Mouse (Mus musculus) intestine, embryonic 16.5 days (tissue): ENCODE results near the gene Vmn1r82. TPM values are rescaled to one million over a fixed set of nuclear protein-coding genes. Genes with fewer than 3 reads are reported as not detected.

Source experiments
- ATAC-seq: fragments of 200-750 bp; cut with Nextera tagmentation; 2 replicates; pipeline ENCODE4 v1.8.0; 2017; ENCODE audit warnings: moderate TSS enrichment, moderate library complexity
- H3K27ac ChIP-seq: fragments of 300-500 bp; sonication (generic); 2 replicates; pipeline ENCODE4 v1.5.1; 2014; ENCODE audit warnings: mild to moderate bottlenecking, low read length
- H3K27me3 ChIP-seq: fragments of 300-500 bp; sonication (generic); replicated peaks from 2 replicates; pipeline ENCODE4 v1.6.1; 2014; ENCODE audit warnings: low read length, control low read depth, mixed read lengths; ENCODE audit not compliant: control insufficient read depth, insufficient read depth
- H3K36me3 ChIP-seq: fragments of 300-500 bp; sonication (generic); 2 replicates; pipeline ENCODE4 v1.6.1; 2014; ENCODE audit warnings: low read length, control low read depth; ENCODE audit not compliant: control insufficient read depth, insufficient read depth
- H3K4me1 ChIP-seq: fragments of 300-500 bp; sonication (generic); 2 replicates; pipeline ENCODE4 v1.6.1; 2014; ENCODE audit warnings: low read length, control low read depth, mixed read lengths; ENCODE audit not compliant: control insufficient read depth, insufficient read depth
- H3K4me2 ChIP-seq: fragments of 300-500 bp; sonication (generic); 2 replicates; pipeline ENCODE4 v1.6.1; 2014; ENCODE audit warnings: low read depth, low read length, control low read depth
- H3K4me3 ChIP-seq: fragments of 300-500 bp; sonication (generic); 2 replicates; pipeline ENCODE4 v1.5.1; 2014; ENCODE audit warnings: mild to moderate bottlenecking, low read length
- H3K9ac ChIP-seq: fragments of 300-500 bp; sonication (generic); 2 replicates; pipeline ENCODE4 v1.6.1; 2014; ENCODE audit warnings: low read depth, low read length
- H3K9me3 ChIP-seq: fragments of 300-500 bp; sonication (generic); 2 replicates; pipeline ENCODE4 v1.6.1; 2016; ENCODE audit warnings: low read length, control low read depth; ENCODE audit not compliant: control insufficient read depth
- WGBS: fragments of 180-500 bp; shearing (Covaris S2); extraction: QIAGEN DNeasy Blood & Tissue Kit; methylation state at CpG from one replicate; pipeline ENCODE4 v1.1.7; 2014; 5-methylcytosine and 5-hydroxymethylcytosine counted together
- polyA plus RNA-seq: library from polyadenylated mRNA; unstranded; fragments of >200 nt; fragmentation: Nextera tagmentation; extraction: Ambion mirVana; gene quantifications from 2 replicates; pipeline ENCODE4 v1.2.1, GENCODE M21; 2015

Gene Vmn1r82
- not detected in 2 replicates for polyA plus RNA-seq

GRCm38 (mm10) chr7:12300130-12300529, at the start of gene Vmn1r82:
Gene Vmn1r82 (plus strand): TSS chr7:12300430.
- ATAC-seq = no peak
- no peak within 1 kb of the TSS for H3K9ac ChIP-seq
- no peaks in the 10 kb centered on the region for H3K4me1 ChIP-seq
- H3K27ac ChIP-seq = no peak within 1 kb of the TSS
- no peak within 1 kb of the TSS for H3K4me3 ChIP-seq
- H3K36me3 ChIP-seq = no peaks in the 10 kb centered on the region
- H3K4me2 ChIP-seq = no peak within 1 kb of the TSS
- H3K9me3 ChIP-seq = no peaks in the 10 kb centered on the region
- 58% methylated on average over 2 of the region's 2 CpGs for WGBS
- H3K27me3 ChIP-seq = no peaks in the 10 kb centered on the region

GRCm38 (mm10) chr7:12268169-12268568, 32.1 kb upstream of the Vmn1r82 start, which contains the start of gene Vmn1r81:
Gene Vmn1r81 (minus strand): TSS chr7:12268269.
- no peak within 1 kb of the TSS for H3K4me2 ChIP-seq
- WGBS = 81% methylated on average over 1 of the region's 1 CpGs
- no peak within 1 kb of the TSS for H3K9ac ChIP-seq
- H3K27me3 ChIP-seq = no peaks in the 10 kb centered on the region
- H3K27ac ChIP-seq = no peak within 1 kb of the TSS
- no peaks in the 10 kb centered on the region for H3K36me3 ChIP-seq
- H3K9me3 ChIP-seq = no peaks in the 10 kb centered on the region
- no peaks in the 10 kb centered on the region for H3K4me1 ChIP-seq
- ATAC-seq = no peak
- no peak within 1 kb of the TSS for H3K4me3 ChIP-seq

GRCm38 (mm10) chr7:12329381-12329780, 29.2 kb downstream of the Vmn1r82 start, which contains the start of gene Vmn1r83:
Gene Vmn1r83 (minus strand): TSS chr7:12329481.
- Histone ChIP-seq H3K4me3 (no peak within 1 kb of the TSS), H3K27ac (no peak within 1 kb of the TSS), H3K4me2 (no peak within 1 kb of the TSS), H3K9ac (no peak within 1 kb of the TSS), H3K36me3 (no peaks in the 10 kb centered on the region), H3K9me3 (0 out of 2 replicates have a peak, but pooled peaks cover 7% of the 10 kb centered on the region), H3K27me3 (no peaks in the 10 kb centered on the region), H3K4me1 (no peaks in the 10 kb centered on the region)
- ATAC-seq = no peak
- 74% methylated on average over 2 of the region's 2 CpGs for WGBS

Other genes with a start within 250 kb of the Vmn1r82 start
- not detected in 2 replicates for gene Vmn1r78, start 150.2 kb upstream of the Vmn1r82 start, polyA plus RNA-seq
- not detected in 2 replicates for gene Vmn1r79, start 129.2 kb upstream of the Vmn1r82 start, polyA plus RNA-seq
- not detected in 2 replicates for gene Vmn1r80, start 111.1 kb upstream of the Vmn1r82 start, polyA plus RNA-seq
- gene Vmn1r81, start 32.2 kb upstream of the Vmn1r82 start, polyA plus RNA-seq = not detected in 2 replicates
- gene Vmn1r83, start 29.1 kb downstream of the Vmn1r82 start, polyA plus RNA-seq = not detected in 2 replicates
- not detected in 2 replicates for gene Vmn1r84, start 68.8 kb downstream of the Vmn1r82 start, polyA plus RNA-seq
- gene Zfp551, start 122.3 kb downstream of the Vmn1r82 start, polyA plus RNA-seq = 2.5 and 3.3 TPM in 2 replicates
- gene Zfp606, start 177.9 kb downstream of the Vmn1r82 start, polyA plus RNA-seq = 11.4 and 11.5 TPM in 2 replicates
- gene 2900092C05Rik, start 212.1 kb downstream of the Vmn1r82 start, polyA plus RNA-seq = not detected in 2 replicates